Mouse (Mus musculus): Measurements from ENCODE around the gene Dusp11. TPM values are rescaled to one million over a fixed set of nuclear protein-coding genes. Genes with fewer than 3 reads are reported as not detected.
A peak's percentile ranks its signal among the peaks of the same experiment; 100 is the strongest.

Dusp11 gene
- polyA plus RNA-seq, 1 experiment, result 157 TPM

DNA sequence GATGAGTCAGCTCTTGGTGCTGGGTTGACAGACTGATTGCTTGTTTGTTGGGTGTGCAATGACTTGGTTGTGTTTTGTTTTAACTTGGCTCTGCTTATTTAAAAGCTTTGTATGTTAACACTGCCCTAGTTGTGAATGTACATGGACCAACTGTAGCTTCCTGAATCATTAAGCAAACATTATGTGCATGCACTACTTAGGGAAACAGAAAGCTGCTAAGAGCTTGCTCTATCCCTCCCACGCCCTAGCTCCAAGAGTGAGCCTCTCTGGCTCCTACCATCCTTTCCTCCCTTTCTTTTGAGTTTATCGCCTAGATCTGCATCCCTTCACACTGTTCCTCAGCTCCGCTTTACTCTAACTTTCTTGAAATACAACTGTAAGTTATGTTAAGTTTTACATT is 11.9 kb upstream of the Dusp11 start:
- DNase-seq (ENCODE audit: low read depth), result no peak
- no peak for TF ChIP-seq POLR2A (IDR thresholded peaks at IDR 0.05; ENCODE audit: borderline replicate concordance, extremely low read depth, insufficient read depth, insufficient read length, poor library complexity, severe bottlenecking)

DNA sequence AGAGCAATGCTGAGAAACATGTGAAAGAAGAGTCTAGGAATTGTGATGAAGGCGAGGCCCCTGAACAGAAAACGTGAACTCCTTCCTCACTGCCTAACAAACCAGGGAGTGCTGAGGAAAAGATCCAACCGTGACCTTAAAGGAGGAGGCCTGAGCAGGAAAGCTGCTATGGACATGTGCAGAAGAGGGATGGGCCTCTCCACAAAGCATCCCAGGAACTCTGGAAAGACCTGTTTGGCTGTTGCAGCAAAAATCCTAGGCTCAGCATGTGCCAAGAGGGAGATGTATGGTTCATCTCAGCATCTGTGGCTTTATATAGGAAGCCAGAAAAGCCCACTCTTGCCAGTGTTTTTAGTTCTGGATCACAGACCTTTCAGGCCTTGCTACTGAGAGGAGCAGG is 11.2 kb upstream of the Dusp11 start:
- DNase-seq (ENCODE audit: low read depth), result no peak
- TF ChIP-seq POLR2A (IDR thresholded peaks at IDR 0.05; ENCODE audit: borderline replicate concordance, extremely low read depth, insufficient read depth, insufficient read length, poor library complexity, severe bottlenecking), result no peak
- no peak for TF ChIP-seq CTCF (IDR thresholded peaks at IDR 0.05; ENCODE audit: borderline replicate concordance, extremely low read depth, insufficient read depth, insufficient read length)

DNA sequence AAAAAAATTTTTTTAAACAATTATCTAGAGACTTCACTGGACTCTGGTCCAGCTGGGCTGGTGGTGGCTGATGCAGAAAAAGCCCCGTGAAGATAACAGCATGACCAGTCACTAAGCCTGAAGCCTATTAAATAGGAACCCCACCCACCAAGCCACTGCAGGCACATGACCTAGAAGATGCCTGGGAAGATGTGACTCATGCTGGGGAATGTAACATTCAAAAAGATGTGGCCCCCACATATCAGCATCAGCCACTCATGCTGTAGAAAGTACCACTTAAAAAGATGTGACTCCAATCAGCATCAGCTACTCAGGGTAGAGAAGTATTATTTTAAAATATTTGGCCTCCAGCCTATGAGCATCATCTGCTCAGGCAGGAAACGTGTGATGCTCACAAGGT is 8.4 kb upstream of the Dusp11 start:
- no peak for DNase-seq (ENCODE audit: low read depth)
- TF ChIP-seq POLR2A (IDR thresholded peaks at IDR 0.05; ENCODE audit: borderline replicate concordance, extremely low read depth, insufficient read depth, insufficient read length, poor library complexity, severe bottlenecking) (no peak), CTCF (IDR thresholded peaks at IDR 0.05; ENCODE audit: borderline replicate concordance, extremely low read depth, insufficient read depth, insufficient read length) (no peak)

DNA sequence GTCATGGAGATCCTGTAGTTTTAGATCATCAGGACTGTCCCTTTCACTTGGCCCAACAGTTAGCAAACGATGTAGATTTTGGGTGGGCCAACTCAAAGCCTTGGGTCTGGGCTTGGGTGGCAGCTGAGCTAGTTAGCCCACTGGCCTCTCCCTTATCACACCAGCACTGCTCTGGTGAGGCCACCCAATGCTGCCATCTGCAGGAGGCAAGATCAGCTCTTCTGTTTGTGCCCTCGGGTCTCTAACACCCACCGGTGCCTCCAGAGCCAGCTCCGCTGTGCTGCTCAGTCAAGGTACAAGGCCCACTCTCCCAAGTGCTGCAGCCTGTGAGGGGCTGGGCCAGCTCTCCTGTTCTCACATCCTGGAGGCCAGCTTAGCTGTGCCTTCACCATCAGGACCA is 5.2 kb upstream of the Dusp11 start:
- TF ChIP-seq POLR2A (IDR thresholded peaks at IDR 0.05; ENCODE audit: borderline replicate concordance, extremely low read depth, insufficient read depth, insufficient read length, poor library complexity, severe bottlenecking) (no peak), CTCF (IDR thresholded peaks at IDR 0.05; ENCODE audit: borderline replicate concordance, extremely low read depth, insufficient read depth, insufficient read length) (no peak)
- DNase-seq (ENCODE audit: low read depth), result no peak

DNA sequence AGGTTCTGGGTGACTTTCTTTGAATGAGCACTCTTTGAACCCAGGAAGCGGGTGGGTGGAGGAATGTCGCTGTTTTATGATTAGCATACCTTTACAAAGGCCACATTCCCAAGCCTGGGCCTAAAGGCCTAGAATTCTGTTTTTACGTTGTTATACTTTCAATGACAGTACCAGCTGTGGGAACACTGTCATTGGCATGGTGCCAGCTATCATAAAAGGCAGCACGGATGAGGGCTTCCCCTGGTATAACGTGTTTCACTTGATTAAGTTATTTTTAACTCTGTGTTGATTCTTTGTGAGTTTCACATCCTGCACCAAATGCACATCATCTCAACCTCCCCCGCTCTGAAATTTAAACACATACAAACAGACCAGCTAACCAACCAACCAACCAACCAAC is 4.6 kb upstream of the Dusp11 start:
- DNase-seq (ENCODE audit: low read depth), result peak; percentile 12

DNA sequence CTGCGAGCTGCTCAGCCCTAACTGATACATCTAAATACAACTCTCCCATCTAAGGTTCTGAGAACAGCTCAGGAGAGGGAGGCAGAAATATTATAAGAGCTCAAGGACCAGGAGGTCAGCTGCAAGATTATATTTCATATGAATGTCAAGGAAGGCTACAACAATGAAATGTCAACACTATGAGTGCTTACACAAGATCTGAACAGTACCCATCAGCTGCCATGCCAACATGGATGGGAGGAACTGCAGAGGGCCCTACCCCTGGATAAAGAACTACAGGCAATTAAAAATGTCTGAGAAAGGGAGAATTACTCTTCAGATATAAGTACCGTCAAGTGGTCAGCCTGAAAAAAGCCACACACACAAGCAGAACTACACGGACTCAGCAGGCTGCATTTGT is 3.9 kb downstream of the Dusp11 start:
- TF ChIP-seq POLR2A (IDR thresholded peaks at IDR 0.05; ENCODE audit: borderline replicate concordance, extremely low read depth, insufficient read depth, insufficient read length, poor library complexity, severe bottlenecking) (no peak), CTCF (IDR thresholded peaks at IDR 0.05; ENCODE audit: borderline replicate concordance, extremely low read depth, insufficient read depth, insufficient read length) (no peak)
- no peak for DNase-seq (ENCODE audit: low read depth)

DNA sequence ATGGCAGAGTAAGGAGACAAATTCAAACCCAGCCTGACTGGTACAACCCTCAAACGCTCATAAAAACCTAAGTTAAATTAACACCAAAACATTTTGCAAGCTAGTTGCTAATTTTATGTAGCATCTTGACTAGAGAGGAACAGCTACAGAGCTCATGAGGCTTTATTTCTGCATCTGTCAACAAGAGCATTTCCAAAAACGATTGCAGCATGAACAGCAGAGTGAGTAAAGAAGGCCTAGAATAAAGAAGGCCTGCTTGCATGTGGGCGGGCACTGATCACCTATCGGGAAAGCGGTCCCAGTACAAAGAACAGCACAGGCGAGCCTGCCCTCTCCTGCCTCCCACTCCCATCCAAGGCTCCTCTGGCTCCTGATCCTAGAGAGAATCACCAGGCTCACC is 12.9 kb downstream of the Dusp11 start:
- DNase-seq (ENCODE audit: low read depth), result no peak
- TF ChIP-seq CTCF (IDR thresholded peaks at IDR 0.05; ENCODE audit: borderline replicate concordance, extremely low read depth, insufficient read depth, insufficient read length), result no peak
- no peak for TF ChIP-seq POLR2A (IDR thresholded peaks at IDR 0.05; ENCODE audit: borderline replicate concordance, extremely low read depth, insufficient read depth, insufficient read length, poor library complexity, severe bottlenecking)

DNA sequence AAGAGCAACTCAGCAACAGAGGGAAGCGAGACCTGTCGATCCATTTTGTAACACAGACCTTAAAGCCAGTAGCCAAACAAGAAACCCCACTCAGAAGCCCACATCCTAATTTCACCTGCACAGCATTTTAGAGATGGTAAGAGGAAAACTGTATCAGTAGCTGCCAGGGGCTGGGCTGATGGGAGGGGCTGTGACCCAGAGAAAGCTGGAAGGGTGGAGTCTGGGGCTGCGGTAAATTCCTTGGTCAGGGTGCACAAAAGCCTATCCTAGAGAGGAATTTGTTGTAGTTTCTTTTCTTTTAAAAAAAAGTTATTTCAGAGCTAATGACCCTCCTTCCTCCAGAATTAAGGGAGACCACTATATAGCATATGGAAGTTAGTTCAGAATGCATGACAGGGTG is 19.0 kb downstream of the Dusp11 start:
- TF ChIP-seq POLR2A (IDR thresholded peaks at IDR 0.05; ENCODE audit: borderline replicate concordance, extremely low read depth, insufficient read depth, insufficient read length, poor library complexity, severe bottlenecking), result no peak
- no peak for TF ChIP-seq CTCF (IDR thresholded peaks at IDR 0.05; ENCODE audit: borderline replicate concordance, extremely low read depth, insufficient read depth, insufficient read length)
- DNase-seq (ENCODE audit: low read depth), result no peak

DNA sequence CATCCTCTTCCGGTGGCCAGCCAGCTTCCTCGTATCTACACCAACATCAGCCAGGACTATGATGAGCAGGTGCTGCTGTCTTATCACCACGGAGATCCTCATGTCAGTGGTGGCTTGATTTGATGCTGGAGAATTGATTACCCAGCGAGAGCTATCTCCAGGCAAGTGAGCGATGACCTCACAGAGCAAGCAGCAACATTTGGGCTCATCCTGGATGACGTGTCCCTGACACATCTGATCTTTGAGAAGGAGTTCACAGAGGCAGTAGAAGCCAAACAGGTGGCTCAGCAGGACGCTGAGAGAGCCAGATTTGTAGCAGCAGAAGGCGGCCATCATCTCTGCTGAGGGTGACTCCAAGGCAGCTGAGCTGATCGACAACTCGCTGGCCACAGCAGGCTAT is 22.8 kb downstream of the Dusp11 start:
- no peak for DNase-seq (ENCODE audit: low read depth)
- no peak for TF ChIP-seq CTCF (IDR thresholded peaks at IDR 0.05; ENCODE audit: borderline replicate concordance, extremely low read depth, insufficient read depth, insufficient read length)
- TF ChIP-seq POLR2A (IDR thresholded peaks at IDR 0.05; ENCODE audit: borderline replicate concordance, extremely low read depth, insufficient read depth, insufficient read length, poor library complexity, severe bottlenecking), result no peak

DNA sequence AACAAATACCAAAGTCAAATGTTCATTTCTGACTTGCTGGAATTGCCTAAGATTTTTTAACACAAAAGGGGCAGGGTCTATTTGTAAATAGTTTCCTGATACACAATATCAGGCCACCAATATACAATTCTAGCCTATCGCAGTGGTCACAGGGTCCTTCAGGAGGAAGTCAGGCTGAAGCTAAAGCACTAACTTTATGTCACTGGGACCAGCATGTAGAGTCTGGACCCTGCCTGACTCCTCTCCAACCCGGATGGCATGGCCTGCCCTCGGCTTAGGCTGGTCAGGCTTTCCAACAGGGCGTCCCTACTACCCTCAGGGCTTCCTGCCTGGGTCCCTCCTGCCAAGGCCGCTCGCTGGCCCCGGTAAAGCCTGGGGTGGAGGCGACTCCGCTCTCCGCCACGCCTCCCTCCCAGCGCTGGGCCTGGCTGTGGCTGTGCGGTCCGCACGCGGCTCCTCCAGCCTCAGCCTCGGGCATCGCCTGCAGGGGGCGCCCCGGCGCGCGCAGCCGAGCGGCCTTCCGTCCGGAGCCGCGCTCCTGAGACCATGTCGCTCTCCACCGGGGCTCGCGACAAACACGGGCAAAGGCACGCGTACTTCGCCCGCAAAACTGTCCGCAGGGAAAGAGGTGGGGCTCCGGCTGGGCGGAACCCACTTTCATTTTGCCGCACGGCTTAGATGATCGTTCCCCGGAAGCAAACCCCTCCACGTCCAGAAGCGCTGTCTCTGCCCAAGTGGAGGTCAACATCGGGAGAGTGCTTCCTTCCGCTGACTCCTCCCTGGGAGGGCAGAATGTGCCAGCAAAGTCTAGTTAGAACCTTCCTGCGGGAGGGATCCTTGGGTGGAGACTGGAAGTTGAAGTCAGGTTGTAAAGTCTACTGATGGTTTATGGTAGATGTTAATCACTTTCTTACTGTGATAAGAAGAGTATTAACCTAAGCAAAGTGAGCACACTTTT is 24.7 kb downstream of the Dusp11 start:
- TF ChIP-seq CTCF (IDR thresholded peaks at IDR 0.05; ENCODE audit: borderline replicate concordance, extremely low read depth, insufficient read depth, insufficient read length), result peak; percentile 47; the same call in 1 of the 2 replicates
- DNase-seq (ENCODE audit: low read depth), result peak; percentile 78

DNA sequence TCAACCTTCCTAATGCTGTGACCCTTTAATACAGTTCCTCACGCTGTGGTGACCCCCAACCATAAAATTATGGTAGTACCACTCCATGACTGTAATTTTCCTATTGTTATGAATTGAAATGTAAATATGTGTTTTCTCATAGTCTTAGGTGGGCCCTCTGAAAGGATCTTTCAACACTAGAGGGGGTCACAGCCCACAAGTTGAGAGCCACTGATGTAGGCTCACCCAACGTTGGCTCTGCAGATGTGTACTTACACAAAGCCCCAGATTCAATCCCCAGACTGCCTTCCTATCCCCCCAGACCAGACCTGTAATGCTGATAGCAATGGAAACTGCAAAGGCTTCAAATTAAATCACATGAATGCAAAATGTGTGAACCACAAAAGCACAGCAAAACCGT is 25.8 kb downstream of the Dusp11 start:
- peak; percentile 16 for DNase-seq (ENCODE audit: low read depth)
- TF ChIP-seq POLR2A (IDR thresholded peaks at IDR 0.05; ENCODE audit: borderline replicate concordance, extremely low read depth, insufficient read depth, insufficient read length, poor library complexity, severe bottlenecking) (no peak), CTCF (IDR thresholded peaks at IDR 0.05; ENCODE audit: borderline replicate concordance, extremely low read depth, insufficient read depth, insufficient read length) (no peak)

DNA sequence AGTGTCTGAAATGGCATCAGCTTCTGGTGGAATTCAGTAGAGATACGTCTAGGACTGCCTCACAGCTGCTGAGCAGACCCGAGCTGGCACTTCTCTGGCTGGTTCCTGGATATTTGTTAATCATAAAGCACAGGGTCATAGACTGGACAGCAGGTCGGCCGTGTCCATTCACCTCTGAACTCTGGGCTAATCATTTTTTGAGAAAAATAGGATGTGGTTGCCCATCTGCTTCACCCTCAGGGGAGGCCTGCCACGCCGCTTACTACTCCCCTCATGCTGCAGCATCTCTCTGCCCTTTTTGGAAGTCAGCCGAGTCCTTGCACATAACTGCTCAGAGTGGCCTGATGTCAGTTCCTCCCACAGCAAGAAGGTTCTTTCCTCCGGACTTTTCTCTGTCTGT is 27.4 kb downstream of the Dusp11 start:
- DNase-seq (ENCODE audit: low read depth), result no peak
- TF ChIP-seq POLR2A (IDR thresholded peaks at IDR 0.05; ENCODE audit: borderline replicate concordance, extremely low read depth, insufficient read depth, insufficient read length, poor library complexity, severe bottlenecking) (no peak), CTCF (IDR thresholded peaks at IDR 0.05; ENCODE audit: borderline replicate concordance, extremely low read depth, insufficient read depth, insufficient read length) (no peak)
